Mouse (Mus musculus) embryonic facial prominence, embryonic 12.5 days (tissue): ENCODE results near the gene Ak7. TPM values are rescaled to one million over a fixed set of nuclear protein-coding genes. Genes with fewer than 3 reads are reported as not detected.

Experiments used
- ATAC-seq: fragments of 200-750 bp; cut with Nextera tagmentation; 2 replicates; pipeline ENCODE4 v1.8.0; 2017; ENCODE audit not compliant: insufficient number of reproducible peaks, insufficient read depth, low FRiP score, low TSS enrichment
- H3K27ac ChIP-seq: fragments of 300-500 bp; sonication (generic); 2 replicates; pipeline ENCODE4 v1.5.1; 2016; ENCODE audit warnings: mild to moderate bottlenecking
- H3K27me3 ChIP-seq: fragments of 300-500 bp; sonication (generic); 2 replicates; pipeline ENCODE4 v1.6.1; 2016; ENCODE audit warnings: mild to moderate bottlenecking, moderate library complexity
- H3K36me3 ChIP-seq: fragments of 300-500 bp; sonication (generic); 2 replicates; pipeline ENCODE4 v1.6.1; 2016; ENCODE audit warnings: mild to moderate bottlenecking
- H3K4me1 ChIP-seq: fragments of 300-500 bp; sonication (generic); 2 replicates; pipeline ENCODE4 v1.6.1; 2016
- H3K4me2 ChIP-seq: fragments of 300-500 bp; sonication (generic); replicated peaks from 2 replicates; pipeline ENCODE4 v1.6.1; 2016; ENCODE audit warnings: mild to moderate bottlenecking, moderate library complexity
- H3K4me3 ChIP-seq: fragments of 300-500 bp; sonication (generic); 2 replicates; pipeline ENCODE4 v1.5.1; 2016; ENCODE audit warnings: mild to moderate bottlenecking
- H3K9ac ChIP-seq: fragments of 300-500 bp; sonication (generic); 2 replicates; pipeline ENCODE4 v1.6.1; 2016; ENCODE audit warnings: mild to moderate bottlenecking, moderate library complexity
- H3K9me3 ChIP-seq: fragments of 300-500 bp; sonication (generic); 2 replicates; pipeline ENCODE4 v1.6.1; 2016; ENCODE audit warnings: mild to moderate bottlenecking, moderate library complexity
- WGBS: fragments of 180-500 bp; shearing (Covaris S2); methylation state at CpG from one replicate; pipeline ENCODE4 v1.1.7; 2016; 5-methylcytosine and 5-hydroxymethylcytosine counted together
- polyA plus RNA-seq: library from polyadenylated mRNA; unstranded; fragments of >200 nt; fragmentation: Nextera tagmentation; extraction: Ambion mirVana; gene quantifications from 2 replicates; pipeline ENCODE4 v1.2.1, GENCODE M21; 2016

The Ak7 gene
- polyA plus RNA-seq, 1 experiment from 2014 or later: 0.22 TPM

GRCm38 (mm10) chr12:105733370-105734159, 27.8 kb downstream of the Ak7 start:
- no peak for ATAC-seq
- 79% methylated on average over 9 of the region's 9 CpGs for WGBS

GRCm38 (mm10) chr12:105735226-105735888, 29.6 kb downstream of the Ak7 start:
- ATAC-seq: no peak
- H3K27ac ChIP-seq: no peak overlapping the region
- no peak overlapping the region for H3K9ac ChIP-seq
- no peak overlapping the region for H3K4me3 ChIP-seq
- H3K4me2 ChIP-seq: no peak overlapping the region
- H3K27me3 ChIP-seq: no peaks in the 10 kb centered on the region
- H3K4me1 ChIP-seq: no peaks in the 10 kb centered on the region
- 56% methylated on average over 7 of the region's 7 CpGs for WGBS
- H3K36me3 ChIP-seq: no peaks in the 10 kb centered on the region
- no peaks in the 10 kb centered on the region for H3K9me3 ChIP-seq

More at GRCm38 (mm10) chr12:105733370-105734159, 27.8 kb downstream of the Ak7 start:
- Histone ChIP-seq H3K4me2 (no peak overlapping the region), H3K9me3 (no peaks in the 10 kb centered on the region), H3K9ac (no peak overlapping the region), H3K27ac (no peak overlapping the region), H3K4me1 (no peaks in the 10 kb centered on the region), H3K36me3 (no peaks in the 10 kb centered on the region), H3K27me3 (no peaks in the 10 kb centered on the region), H3K4me3 (no peak overlapping the region)

GRCm38 (mm10) chr12:105735889-105736251, 30.1 kb downstream of the Ak7 start:
- no peaks in the 10 kb centered on the region for H3K27me3 ChIP-seq
- no peaks in the 10 kb centered on the region for H3K4me1 ChIP-seq
- H3K27ac ChIP-seq: no peak overlapping the region
- H3K9me3 ChIP-seq: no peaks in the 10 kb centered on the region
- no peaks in the 10 kb centered on the region for H3K36me3 ChIP-seq
- H3K9ac ChIP-seq: no peak overlapping the region
- 83% methylated on average over 6 of the region's 6 CpGs for WGBS
- no peak for ATAC-seq
- no peak overlapping the region for H3K4me3 ChIP-seq
- H3K4me2 ChIP-seq: no peak overlapping the region

- no peak for ATAC-seq
- H3K4me2 ChIP-seq: no peak overlapping the region
- no peak overlapping the region for H3K27ac ChIP-seq
- no peak overlapping the region for H3K9ac ChIP-seq
- no peaks in the 10 kb centered on the region for H3K27me3 ChIP-seq
- H3K4me3 ChIP-seq: no peak overlapping the region
- H3K36me3 ChIP-seq: no peaks in the 10 kb centered on the region
- no peaks in the 10 kb centered on the region for H3K9me3 ChIP-seq
- WGBS: 68% methylated on average over 15 of the region's 15 CpGs
- H3K4me1 ChIP-seq: no peaks in the 10 kb centered on the region
Measured at GRCm38 (mm10) chr12:105738316-105739096, 32.7 kb downstream of the Ak7 start.

GRCm38 (mm10) chr12:105739656-105740055, 33.9 kb downstream of the Ak7 start:
- WGBS: 93% methylated on average over 8 of the region's 8 CpGs
- ATAC-seq: no peak
- H3K9ac ChIP-seq: no peak overlapping the region
- no peaks in the 10 kb centered on the region for H3K9me3 ChIP-seq
- no peak overlapping the region for H3K4me2 ChIP-seq
- H3K27me3 ChIP-seq: no peaks in the 10 kb centered on the region
- no peak overlapping the region for H3K27ac ChIP-seq
- no peaks in the 10 kb centered on the region for H3K4me1 ChIP-seq
- no peak overlapping the region for H3K4me3 ChIP-seq
- H3K36me3 ChIP-seq: no peaks in the 10 kb centered on the region

- no peaks in the 10 kb centered on the region for H3K27me3 ChIP-seq
- no peak overlapping the region for H3K27ac ChIP-seq
- H3K9me3 ChIP-seq: no peaks in the 10 kb centered on the region
- WGBS: 78% methylated on average over 5 of the region's 5 CpGs
- H3K4me2 ChIP-seq: no peak overlapping the region
- H3K36me3 ChIP-seq: no peaks in the 10 kb centered on the region
- no peak for ATAC-seq
- H3K4me3 ChIP-seq: no peak overlapping the region
- H3K9ac ChIP-seq: no peak overlapping the region
- H3K4me1 ChIP-seq: no peaks in the 10 kb centered on the region
Measured at GRCm38 (mm10) chr12:105748114-105748513, 42.3 kb downstream of the Ak7 start.

GRCm38 (mm10) chr12:105753813-105754212, 48.0 kb downstream of the Ak7 start:
- Histone ChIP-seq H3K27me3 (no peaks in the 10 kb centered on the region), H3K4me2 (no peak overlapping the region), H3K9ac (no peak overlapping the region), H3K36me3 (no peaks in the 10 kb centered on the region), H3K4me1 (no peaks in the 10 kb centered on the region), H3K4me3 (no peak overlapping the region), H3K9me3 (no peaks in the 10 kb centered on the region), H3K27ac (no peak overlapping the region)
- ATAC-seq: no peak
- WGBS: 90% methylated on average over 10 of the region's 10 CpGs

GRCm38 (mm10) chr12:105757816-105758497, 52.2 kb downstream of the Ak7 start:
- Histone ChIP-seq H3K4me3 (no peak overlapping the region), H3K9ac (no peak overlapping the region), H3K4me2 (no peak overlapping the region), H3K4me1 (no peaks in the 10 kb centered on the region), H3K27me3 (no peaks in the 10 kb centered on the region), H3K36me3 (no peaks in the 10 kb centered on the region), H3K27ac (no peak overlapping the region), H3K9me3 (no peaks in the 10 kb centered on the region)
- ATAC-seq: no peak
- 30% methylated on average over 15 of the region's 15 CpGs for WGBS

GRCm38 (mm10) chr12:105758911-105759310, 53.1 kb downstream of the Ak7 start:
- no peaks in the 10 kb centered on the region for H3K36me3 ChIP-seq
- no peak overlapping the region for H3K4me2 ChIP-seq
- no peak overlapping the region for H3K9ac ChIP-seq
- ATAC-seq: no peak
- no peaks in the 10 kb centered on the region for H3K4me1 ChIP-seq
- no peaks in the 10 kb centered on the region for H3K27me3 ChIP-seq
- no peak overlapping the region for H3K4me3 ChIP-seq
- H3K9me3 ChIP-seq: no peaks in the 10 kb centered on the region
- 82% methylated on average over 2 of the region's 2 CpGs for WGBS
- H3K27ac ChIP-seq: no peak overlapping the region

GRCm38 (mm10) chr12:105759849-105760478, 54.2 kb downstream of the Ak7 start:
- Histone ChIP-seq H3K9me3 (no peaks in the 10 kb centered on the region), H3K4me2 (no peak overlapping the region), H3K27ac (no peak overlapping the region), H3K9ac (no peak overlapping the region; the same call in 1 of the 2 replicates), H3K4me1 (no peaks in the 10 kb centered on the region), H3K4me3 (no peak overlapping the region), H3K36me3 (no peaks in the 10 kb centered on the region), H3K27me3 (no peaks in the 10 kb centered on the region)
- WGBS: 53% methylated on average over 10 of the region's 10 CpGs
- no peak for ATAC-seq

GRCm38 (mm10) chr12:105761171-105761570, 55.4 kb downstream of the Ak7 start:
- H3K36me3 ChIP-seq: no peaks in the 10 kb centered on the region
- H3K9ac ChIP-seq: no peak overlapping the region
- H3K4me1 ChIP-seq: no peaks in the 10 kb centered on the region
- H3K4me2 ChIP-seq: no peak overlapping the region
- 68% methylated on average over 11 of the region's 11 CpGs for WGBS
- H3K4me3 ChIP-seq: no peak overlapping the region
- H3K9me3 ChIP-seq: no peaks in the 10 kb centered on the region
- no peak overlapping the region for H3K27ac ChIP-seq
- ATAC-seq: no peak
- no peaks in the 10 kb centered on the region for H3K27me3 ChIP-seq
